Comparison of ENCODE assay signal across 30 mouse cellular contexts in genomic region chr11:117425466-117425865, GRCm38 (mm10). TPM values are rescaled to one million over a fixed set of nuclear protein-coding genes. Genes with fewer than 3 reads are reported as not detected.
DNase-seq lines count a peak whose midpoint lies in the region; ATAC-seq and TF ChIP-seq lines count a peak whose summit lies in the region.
"Had no signal": no experiment of that assay in that cellular context is flagged by ENCODE, and none has a peak within 500 bp of the region (broad histone marks: within the 10 kb centered on the region; RNA-seq: fewer than 3 reads in every experiment).

No protein-coding gene starts in this region.

- DNase-seq in hindbrain, embryonic 10.5 days (ENCODE audit: low spot score), result no peak
- no peak for DNase-seq in hindbrain, embryonic 14.5 days (ENCODE audit: low spot score)
- DNase-seq in midbrain, embryonic 11.5 days (ENCODE audit: low spot score, missing footprints), result peak; percentile 23
- no peak for DNase-seq in midbrain, postnatal 0 days (ENCODE audit: low spot score)
- DNase-seq in intestine, embryonic 14.5 days (ENCODE audit: low spot score), result no peak
- no peak for DNase-seq in stomach, postnatal 0 days (ENCODE audit: low spot score)
- DNase-seq in thymus, postnatal 0 days (ENCODE audit: low spot score), result no peak
- DNase-seq in adrenal gland, adult (ENCODE audit: inconsistent age in 2 of 2, low spot score in 1 of 2), result no peak
- DNase-seq: adrenal gland, adult 2 months; adrenal gland, postnatal 36 days; cerebellum, adult 18-20 months; cerebellum, postnatal 10 days; gastrocnemius, postnatal 25 days; kidney, adult 11 months; kidney, postnatal 36 days; right cerebral cortex, postnatal 4 days; thymus, postnatal 25 days had no signal

- H3K27me3 ChIP-seq in hindbrain, embryonic 10.5 days (ENCODE audit: insufficient read depth, poor library complexity, severe bottlenecking), result peaks cover 24% of the 10 kb centered on the region
- H3K27me3 ChIP-seq in hindbrain, embryonic 14.5 days (ENCODE audit: control insufficient read depth, insufficient read depth, low read length), result no peaks in the 10 kb centered on the region
- H3K27me3 ChIP-seq in midbrain, embryonic 11.5 days (ENCODE audit: control insufficient read depth, insufficient read depth, low read length), result no peaks in the 10 kb centered on the region; the same call in 1 of the 2 replicates
- H3K27me3 ChIP-seq in midbrain, postnatal 0 days (ENCODE audit: insufficient read depth, low read length), result no peaks in the 10 kb centered on the region
- no peaks in the 10 kb centered on the region for H3K27me3 ChIP-seq in intestine, embryonic 14.5 days (replicated peaks; ENCODE audit: control insufficient read depth, insufficient read depth, low read length)
- no peaks in the 10 kb centered on the region for H3K27me3 ChIP-seq in stomach, postnatal 0 days (ENCODE audit: control insufficient read depth, insufficient read depth, low read length)
- H3K27me3 ChIP-seq: embryonic facial prominence, embryonic 15.5 days had no signal

- H3K4me2 ChIP-seq in hindbrain, embryonic 14.5 days (replicated peaks), result no peak overlapping the region
- no peak overlapping the region for H3K4me2 ChIP-seq in midbrain, embryonic 11.5 days
- no peak overlapping the region for H3K4me2 ChIP-seq in midbrain, postnatal 0 days (ENCODE audit: low read depth, low read length, poor library complexity, severe bottlenecking)
- no peak overlapping the region for H3K4me2 ChIP-seq in intestine, embryonic 14.5 days (ENCODE audit: low read length)
- H3K4me2 ChIP-seq in stomach, postnatal 0 days (replicated peaks; ENCODE audit: low read depth), result no peak overlapping the region
- H3K4me2 ChIP-seq: embryonic facial prominence, embryonic 15.5 days; heart, embryonic 12.5 days; limb, embryonic 13.5 days; liver, embryonic 11.5 days; lung, embryonic 15.5 days; neural tube, embryonic 13.5 days had no signal

- WGBS in hindbrain, embryonic 10.5 days, result 60% methylated on average over 9 of the region's 9 CpGs
- WGBS in hindbrain, embryonic 14.5 days, result 71% methylated on average over 8 of the region's 9 CpGs
- WGBS in midbrain, embryonic 11.5 days, result 64% methylated on average over 8 of the region's 9 CpGs
- WGBS in midbrain, postnatal 0 days, result 70% methylated on average over 8 of the region's 9 CpGs
- 35% methylated on average over 8 of the region's 9 CpGs for WGBS in intestine, embryonic 14.5 days
- 41% methylated on average over 8 of the region's 9 CpGs for WGBS in stomach, postnatal 0 days

- no peak for ATAC-seq in hindbrain, embryonic 14.5 days (ENCODE audit: low FRiP score)
- ATAC-seq in midbrain, embryonic 11.5 days (ENCODE audit: low FRiP score), result no peak
- ATAC-seq in midbrain, postnatal 0 days (ENCODE audit: low FRiP score), result no peak
- ATAC-seq in intestine, embryonic 14.5 days (replicated peaks; ENCODE audit: low FRiP score, low TSS enrichment, low read depth), result 0 out of 2 replicates have a peak, but pooled peaks have one; percentile 21
- 0 out of 2 replicates have a peak, but pooled peaks have one; percentile 5 for ATAC-seq in stomach, postnatal 0 days (ENCODE audit: low FRiP score, low TSS enrichment)

- H3K9ac ChIP-seq in hindbrain, embryonic 14.5 days, result no peak overlapping the region
- no peak overlapping the region for H3K9ac ChIP-seq in midbrain, embryonic 11.5 days (ENCODE audit: low read length)
- H3K9ac ChIP-seq in midbrain, postnatal 0 days (replicated peaks; ENCODE audit: low read length, poor library complexity, severe bottlenecking), result no peak overlapping the region
- no peak overlapping the region for H3K9ac ChIP-seq in intestine, embryonic 14.5 days (ENCODE audit: low read length)
- no peak overlapping the region for H3K9ac ChIP-seq in stomach, postnatal 0 days (ENCODE audit: low read length)
- H3K9ac ChIP-seq: embryonic facial prominence, embryonic 15.5 days; heart, embryonic 12.5 days; limb, embryonic 13.5 days; lung, embryonic 15.5 days; neural tube, embryonic 13.5 days had no signal

- TF ChIP-seq EP300 in stomach, postnatal 0 days (optimal IDR thresholded peaks at IDR 0.05), result no peak

- H3K27ac ChIP-seq in hindbrain, embryonic 10.5 days, result 0 out of 2 replicates have a peak overlapping the region, but pooled peaks have one; percentile 29
- H3K27ac ChIP-seq in hindbrain, embryonic 14.5 days, result no peak overlapping the region
- H3K27ac ChIP-seq in midbrain, embryonic 11.5 days (ENCODE audit: low read depth, low read length), result no peak overlapping the region
- H3K27ac ChIP-seq in midbrain, postnatal 0 days (ENCODE audit: low read depth, low read length), result no peak overlapping the region
- no peak overlapping the region for H3K27ac ChIP-seq in intestine, embryonic 14.5 days (ENCODE audit: low read depth)
- no peak overlapping the region for H3K27ac ChIP-seq in stomach, postnatal 0 days (replicated peaks)
- H3K27ac ChIP-seq: embryonic facial prominence, embryonic 15.5 days; limb, embryonic 13.5 days; lung, embryonic 15.5 days; neural tube, embryonic 13.5 days had no signal

- no peaks in the 10 kb centered on the region for H3K36me3 ChIP-seq in hindbrain, embryonic 10.5 days
- no peaks in the 10 kb centered on the region for H3K36me3 ChIP-seq in hindbrain, embryonic 14.5 days (replicated peaks; ENCODE audit: control insufficient read depth, insufficient read depth)
- no peaks in the 10 kb centered on the region for H3K36me3 ChIP-seq in midbrain, embryonic 11.5 days (ENCODE audit: control insufficient read depth, insufficient read depth, low read length)
- no peaks in the 10 kb centered on the region for H3K36me3 ChIP-seq in midbrain, postnatal 0 days (ENCODE audit: insufficient read depth, low read length)
- no peaks in the 10 kb centered on the region for H3K36me3 ChIP-seq in intestine, embryonic 14.5 days (ENCODE audit: control insufficient read depth, insufficient read depth, low read length)
- H3K36me3 ChIP-seq in stomach, postnatal 0 days (ENCODE audit: control insufficient read depth, insufficient read depth, low read length), result no peaks in the 10 kb centered on the region
- H3K36me3 ChIP-seq: embryonic facial prominence, embryonic 15.5 days; heart, embryonic 12.5 days; limb, embryonic 13.5 days; lung, embryonic 15.5 days; neural tube, embryonic 13.5 days had no signal

- no peak overlapping the region for H3K4me3 ChIP-seq in hindbrain, embryonic 10.5 days
- no peak overlapping the region for H3K4me3 ChIP-seq in hindbrain, embryonic 14.5 days (replicated peaks; ENCODE audit: low read length)
- H3K4me3 ChIP-seq in midbrain, embryonic 11.5 days (ENCODE audit: low read depth, low read length), result no peak overlapping the region
- H3K4me3 ChIP-seq in midbrain, postnatal 0 days (ENCODE audit: low read depth, low read length), result no peak overlapping the region
- H3K4me3 ChIP-seq in intestine, embryonic 14.5 days (ENCODE audit: low read depth, low read length), result no peak overlapping the region
- H3K4me3 ChIP-seq in stomach, postnatal 0 days (ENCODE audit: low read depth, low read length), result no peak overlapping the region
- H3K4me3 ChIP-seq: embryonic facial prominence, embryonic 15.5 days; heart, embryonic 12.5 days; limb, embryonic 13.5 days; lung, embryonic 15.5 days; neural tube, embryonic 13.5 days had no signal

- H3K9me3 ChIP-seq in hindbrain, embryonic 10.5 days, result no peaks in the 10 kb centered on the region
- H3K9me3 ChIP-seq in hindbrain, embryonic 14.5 days (ENCODE audit: control insufficient read depth, low read length), result no peaks in the 10 kb centered on the region
- no peaks in the 10 kb centered on the region for H3K9me3 ChIP-seq in midbrain, embryonic 11.5 days (ENCODE audit: control insufficient read depth, low read length)
- H3K9me3 ChIP-seq in midbrain, postnatal 0 days (ENCODE audit: low read length), result no peaks in the 10 kb centered on the region
- no peaks in the 10 kb centered on the region for H3K9me3 ChIP-seq in intestine, embryonic 14.5 days (ENCODE audit: control insufficient read depth, low read length)
- no peaks in the 10 kb centered on the region for H3K9me3 ChIP-seq in stomach, postnatal 0 days (ENCODE audit: control insufficient read depth, low read length)
- H3K9me3 ChIP-seq: embryonic facial prominence, embryonic 15.5 days; limb, embryonic 13.5 days; lung, embryonic 15.5 days; neural tube, embryonic 13.5 days had no signal

- no peak for TF ChIP-seq CTCF in midbrain, postnatal 0 days (IDR thresholded peaks at IDR 0.05)
- TF ChIP-seq CTCF in stomach, postnatal 0 days (IDR thresholded peaks at IDR 0.05; ENCODE audit: low read depth), result no peak

- H3K4me1 ChIP-seq in hindbrain, embryonic 10.5 days (replicated peaks), result peaks cover 37% of the 10 kb centered on the region
- peaks cover 17% of the 10 kb centered on the region for H3K4me1 ChIP-seq in hindbrain, embryonic 14.5 days (replicated peaks; ENCODE audit: control insufficient read depth, insufficient read depth, low read length)
- peaks cover 4% of the 10 kb centered on the region; the same call in 1 of the 2 replicates for H3K4me1 ChIP-seq in midbrain, embryonic 11.5 days (ENCODE audit: control insufficient read depth, insufficient read depth, low read length)
- H3K4me1 ChIP-seq in midbrain, postnatal 0 days (ENCODE audit: insufficient read depth, low read length), result no peaks in the 10 kb centered on the region
- H3K4me1 ChIP-seq in intestine, embryonic 14.5 days (replicated peaks; ENCODE audit: control insufficient read depth, insufficient read depth, low read length), result peaks cover 9% of the 10 kb centered on the region; the same call in 1 of the 2 replicates
- no peaks in the 10 kb centered on the region for H3K4me1 ChIP-seq in stomach, postnatal 0 days (replicated peaks; ENCODE audit: control insufficient read depth, insufficient read depth)

RNA-seq across cellular contexts. Expression of gene Gm11733, which starts 58.7 kb away (rescaled TPM):
- polyA plus RNA-seq in hindbrain, embryonic 10.5 days (2016; fragmentation: Nextera tagmentation; extraction: Ambion mirVana), result not detected in 2 replicates
- not detected in 2 replicates for polyA plus RNA-seq in hindbrain, embryonic 14.5 days (2014; fragmentation: Nextera tagmentation; extraction: Ambion mirVana)
- polyA plus RNA-seq in midbrain, embryonic 11.5 days (2014; fragmentation: Nextera tagmentation; extraction: Ambion mirVana), result 0.25 TPM in 1 of 2 replicates, not detected in the other
- total RNA-seq in midbrain, postnatal 0 days (2014; rRNA removed), result 0.38 TPM in 1 of 2 replicates, not detected in the other
- polyA plus RNA-seq in midbrain, postnatal 0 days (2015; fragmentation: Nextera tagmentation; extraction: Ambion mirVana), result 0.07 TPM in 1 of 2 replicates, not detected in the other
- polyA plus RNA-seq in intestine, embryonic 14.5 days (2014; fragmentation: Nextera tagmentation; extraction: Ambion mirVana), result 0.12 TPM in 1 of 2 replicates, not detected in the other
- not detected in 2 replicates for polyA plus RNA-seq in stomach, postnatal 0 days (2015; fragmentation: Nextera tagmentation; extraction: Ambion mirVana)
- not detected in 2 replicates for polyA plus RNA-seq in thymus, postnatal 0 days (2015; fragmentation: Nextera tagmentation; extraction: Ambion mirVana)
- total RNA-seq: adrenal gland, adult 2 months; adrenal gland, postnatal 36 days; common myeloid progenitor, adult 5-6 weeks; gastrocnemius, postnatal 25 days; heart, adult 18-20 months; hematopoietic stem cell, adult 5-6 weeks had no signal
- polyA plus RNA-seq: adrenal gland, adult 2 months; embryonic facial prominence, embryonic 15.5 days; heart, embryonic 12.5 days; heart, postnatal 0 days; kidney, embryonic 14.5 days; limb, embryonic 13.5 days; liver, embryonic 11.5 days; liver, embryonic 16.5 days; neural tube, embryonic 13.5 days; spleen, adult 2 months had no signal

Comparison
In these comparisons a context has a peak if more than half of its experiments do, and no peak if none do; other contexts are left out.
1. ATAC-seq: peak in intestine, embryonic 14.5 days (single experiment) and stomach, postnatal 0 days (single experiment); none in hindbrain, embryonic 14.5 days (single experiment), midbrain, embryonic 11.5 days (single experiment) and midbrain, postnatal 0 days (single experiment).